Mouse (Mus musculus) left cerebral cortex, postnatal 4 days (tissue): Measurements from ENCODE around the gene Chd9. TPM values are rescaled to one million over a fixed set of nuclear protein-coding genes. Genes with fewer than 3 reads are reported as not detected.
"Not testable (repeated sequence)": the region's sequence is repeated elsewhere in the genome, so short reads cannot be mapped to it uniquely, and the experiment has no call there.

Experiments
- DNase-seq: peaks from one replicate; pipeline ENCODE4 v3.0.0-alpha.2; 2022
- intact Hi-C: fragments of 180-260 bp; cut with DNase I; formaldehyde crosslinking; loops from one replicate; pipeline ENCODE4 v1.15.1; 2025
- total RNA-seq, 2 experiments: library from RNA; stranded (reverse); gene quantifications; 2 replicates each; pipeline ENCODE4 v1.2.3; 2021

Gene Chd9
- total RNA-seq, 2 experiments from 2014 or later = 83.3 to 85.0 TPM

- no peak for DNase-seq
- intact Hi-C loops = no loop called here
Observed at GRCm38 (mm10) chr8:90898578-90898977, 70.4 kb downstream of the Chd9 start.

GRCm38 (mm10) chr8:90902002-90902401 is 73.8 kb downstream of the Chd9 start:
- DNase-seq = no peak
- intact Hi-C loops = loop anchor here (10.0 kb wide), 1 partner anchor 53 kb away; no protein-coding TSS in a partner anchor

GRCm38 (mm10) chr8:90904171-90904706 is 76.1 kb downstream of the Chd9 start:
- DNase-seq = no peak

GRCm38 (mm10) chr8:90906922-90907321 is 78.8 kb downstream of the Chd9 start:
- DNase-seq = no peak
- intact Hi-C loops = loop anchor here (5.0 to 10.0 kb wide), 2 partner anchors 48 to 80 kb away; partner anchors contain the start of gene Chd9

More at GRCm38 (mm10) chr8:90904171-90904706, 76.1 kb downstream of the Chd9 start:
- intact Hi-C loops = loop anchor here (10.0 kb wide), 1 partner anchor 51 kb away; no protein-coding TSS in a partner anchor

GRCm38 (mm10) chr8:90907516-90907847 is 79.3 kb downstream of the Chd9 start:
- intact Hi-C loops = loop anchor here (5.0 to 10.0 kb wide), 2 partner anchors 47 to 80 kb away; partner anchors contain the start of gene Chd9
- no peak for DNase-seq

GRCm38 (mm10) chr8:90907848-90908551 is 79.8 kb downstream of the Chd9 start:
- intact Hi-C loops = loop anchor here (5.0 to 10.0 kb wide), 2 partner anchors 47 to 81 kb away; partner anchors contain the start of gene Chd9
- DNase-seq = peak; percentile 94

- DNase-seq = peak; percentile 40
- intact Hi-C loops = loop anchor here (5.0 to 10.0 kb wide), 2 partner anchors 46 to 82 kb away; partner anchors contain the start of gene Chd9
Observed at GRCm38 (mm10) chr8:90908580-90909471, 80.7 kb downstream of the Chd9 start.

- intact Hi-C loops = no loop called here
- no peak for DNase-seq
Observed at GRCm38 (mm10) chr8:90923158-90923905, 95.2 kb downstream of the Chd9 start.

GRCm38 (mm10) chr8:90928412-90928811 is 100.3 kb downstream of the Chd9 start:
- intact Hi-C loops = no loop called here
- no peak for DNase-seq

GRCm38 (mm10) chr8:90930125-90930524 is 102.0 kb downstream of the Chd9 start:
- not testable (repeated sequence) for DNase-seq

GRCm38 (mm10) chr8:90932934-90933333 is 104.8 kb downstream of the Chd9 start:
- intact Hi-C loops = no loop called here
- DNase-seq = no peak

More at GRCm38 (mm10) chr8:90930125-90930524, 102.0 kb downstream of the Chd9 start:
- intact Hi-C loops = not testable (repeated sequence)

- DNase-seq = peak; percentile 51
- intact Hi-C loops = no loop called here
Observed at GRCm38 (mm10) chr8:90934786-90935185, 106.6 kb downstream of the Chd9 start.

- intact Hi-C loops = no loop called here
- no peak for DNase-seq
Observed at GRCm38 (mm10) chr8:90936840-90937239, 108.7 kb downstream of the Chd9 start.

GRCm38 (mm10) chr8:90938352-90938930 is 110.3 kb downstream of the Chd9 start:
- DNase-seq = no peak
- intact Hi-C loops = no loop called here

GRCm38 (mm10) chr8:90939867-90940266 is 111.7 kb downstream of the Chd9 start:
- no peak for DNase-seq
- intact Hi-C loops = no loop called here

- intact Hi-C loops = no loop called here
- DNase-seq = no peak
Observed at GRCm38 (mm10) chr8:90943770-90944169, 115.6 kb downstream of the Chd9 start.

GRCm38 (mm10) chr8:90954802-90955760 is 126.9 kb downstream of the Chd9 start:
- peak; percentile 84 for DNase-seq
- intact Hi-C loops = loop anchor here (2.0 to 10.0 kb wide), 2 partner anchors 50 to 126 kb away; partner anchors contain the start of gene Chd9

GRCm38 (mm10) chr8:90955761-90956136 is 127.6 kb downstream of the Chd9 start:
- no peak for DNase-seq
- intact Hi-C loops = loop anchor here (2.0 to 10.0 kb wide), 2 partner anchors 51 to 127 kb away; partner anchors contain the start of gene Chd9
